Mouse (Mus musculus): ENCODE results near the gene Rmi2.
"Not testable (repeated sequence)": the region's sequence is repeated elsewhere in the genome, so short reads cannot be mapped to it uniquely, and the experiment has no call there.

Gene Rmi2

DNA sequence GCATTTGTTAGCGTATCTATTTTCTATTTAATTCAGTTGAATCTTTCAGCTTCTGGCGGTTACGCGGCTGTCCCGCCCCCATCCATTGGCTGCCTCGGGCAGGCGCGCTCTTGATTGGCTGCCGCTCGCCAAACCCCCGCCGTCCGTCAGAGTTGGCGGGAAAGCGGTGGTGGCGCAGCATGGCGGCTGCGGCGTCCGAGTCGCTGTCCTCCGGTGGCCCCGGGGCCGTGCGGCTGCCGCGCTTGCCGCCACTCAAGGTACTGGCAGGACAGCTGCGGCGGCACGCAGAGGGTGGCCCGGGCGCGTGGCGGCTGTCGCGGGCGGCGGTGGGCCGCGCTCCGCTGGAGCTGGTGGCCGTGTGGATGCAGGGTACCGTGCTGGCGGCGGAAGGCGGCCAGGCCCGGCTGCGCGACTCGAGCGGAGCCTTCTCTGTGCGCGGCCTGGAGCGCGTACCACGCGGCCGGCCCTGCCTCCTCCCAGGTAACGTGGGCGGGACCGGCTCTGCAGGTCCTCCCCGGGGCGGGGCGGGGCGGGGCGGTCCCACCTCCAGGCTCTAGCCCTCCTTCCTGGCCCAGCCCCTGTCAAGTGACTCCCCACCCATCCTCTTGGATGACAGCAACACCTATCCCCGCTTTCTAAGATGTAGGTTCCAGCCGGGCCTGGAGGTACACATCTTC lies at the start of gene Rmi2:
Gene Rmi2, plus strand, starts transcription at position 149 of the 677 bp plus-strand sequence.
- in situ Hi-C loops (cut with MboI; ENCODE audit: low pct_unique_long_range_greater_than_20kb in 1 of 2, low sequenced_read_pairs in 2 of 2, unreplicated experiment in 1 of 2): no loop called here

DNA sequence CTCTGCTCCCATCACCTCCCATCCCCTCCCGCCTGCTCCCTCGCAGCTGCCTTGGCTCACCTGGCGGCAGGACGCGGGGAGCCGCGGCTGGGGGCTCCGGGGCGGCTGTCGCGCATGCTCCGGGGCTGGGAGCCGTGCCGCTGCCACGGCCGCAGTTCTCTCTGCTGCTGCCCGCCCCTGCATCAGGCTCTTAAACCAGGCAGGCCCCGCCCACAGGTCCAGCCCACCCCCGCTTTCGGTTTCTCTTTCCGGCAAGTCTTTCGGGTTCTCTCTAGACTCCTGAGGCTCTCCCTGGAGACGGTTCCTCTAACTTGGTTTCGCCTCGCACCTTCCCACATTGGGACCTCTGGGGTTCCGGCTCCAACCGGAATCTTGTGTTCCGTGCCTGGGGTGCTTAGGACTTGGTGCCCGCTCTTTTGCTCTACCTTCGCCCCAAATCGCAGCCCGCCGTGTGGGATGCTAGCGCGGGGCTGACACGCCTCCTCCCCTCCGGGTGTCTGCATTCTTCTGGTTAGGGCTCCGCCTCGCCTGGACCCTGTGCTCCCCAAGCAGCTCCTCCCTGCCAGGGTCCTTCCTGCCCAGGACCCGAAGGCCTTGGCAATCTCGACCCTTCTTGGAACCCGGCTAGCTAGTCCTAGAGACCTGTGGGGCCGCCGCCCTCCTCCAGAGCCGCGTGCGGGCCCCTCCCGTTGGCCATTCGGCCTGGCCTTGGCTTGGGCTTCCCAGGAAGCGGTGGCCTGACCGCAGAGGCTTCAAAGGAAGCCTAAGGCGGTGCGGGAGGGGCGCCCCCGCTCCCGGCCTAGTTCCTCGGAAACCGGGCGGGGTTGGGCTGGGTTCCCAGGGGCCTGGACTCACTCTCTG lies 49.3 kb upstream of the Rmi2 start, which contains the start of gene Socs1:
Gene Socs1, minus strand, starts transcription at position 166 of the 861 bp plus-strand sequence.
- in situ Hi-C loops (cut with MboI; ENCODE audit: low pct_unique_long_range_greater_than_20kb in 1 of 2, low sequenced_read_pairs in 2 of 2, unreplicated experiment in 1 of 2): no loop called here

DNA sequence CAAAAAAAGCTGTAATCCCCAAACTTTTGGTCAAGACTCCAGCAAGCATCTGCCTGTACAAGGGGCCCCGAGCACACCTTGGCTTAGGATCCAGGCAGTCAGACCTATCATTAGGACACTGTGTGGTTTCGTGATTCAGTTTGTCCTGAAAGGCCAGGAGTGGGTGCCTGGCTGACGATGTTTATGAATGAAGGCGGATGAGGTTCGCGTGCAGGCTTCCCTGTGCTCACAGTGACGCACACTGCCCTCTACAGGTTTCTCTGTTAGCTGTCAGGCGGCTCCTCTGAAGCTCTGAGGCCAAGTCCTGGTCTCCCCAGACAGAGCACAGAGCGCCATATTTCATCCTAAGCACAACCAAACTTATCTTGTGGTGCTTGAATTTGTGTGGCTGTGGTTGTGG lies 48.6 kb upstream of the Rmi2 start:
- in situ Hi-C loops (cut with MboI; ENCODE audit: low pct_unique_long_range_greater_than_20kb in 1 of 2, low sequenced_read_pairs in 2 of 2, unreplicated experiment in 1 of 2): no loop called here

- in situ Hi-C loops (cut with MboI; ENCODE audit: low pct_unique_long_range_greater_than_20kb in 1 of 2, low sequenced_read_pairs in 2 of 2, unreplicated experiment in 1 of 2): no loop called here
These were observed 47.9 kb upstream of the Rmi2 start for GRCm38 (mm10) chr16:10786782-10787547.

GRCm38 (mm10) chr16:10787548-10788058 lies 47.3 kb upstream of the Rmi2 start:
- in situ Hi-C loops (cut with MboI; ENCODE audit: low pct_unique_long_range_greater_than_20kb in 1 of 2, low sequenced_read_pairs in 2 of 2, unreplicated experiment in 1 of 2): no loop called here

DNA sequence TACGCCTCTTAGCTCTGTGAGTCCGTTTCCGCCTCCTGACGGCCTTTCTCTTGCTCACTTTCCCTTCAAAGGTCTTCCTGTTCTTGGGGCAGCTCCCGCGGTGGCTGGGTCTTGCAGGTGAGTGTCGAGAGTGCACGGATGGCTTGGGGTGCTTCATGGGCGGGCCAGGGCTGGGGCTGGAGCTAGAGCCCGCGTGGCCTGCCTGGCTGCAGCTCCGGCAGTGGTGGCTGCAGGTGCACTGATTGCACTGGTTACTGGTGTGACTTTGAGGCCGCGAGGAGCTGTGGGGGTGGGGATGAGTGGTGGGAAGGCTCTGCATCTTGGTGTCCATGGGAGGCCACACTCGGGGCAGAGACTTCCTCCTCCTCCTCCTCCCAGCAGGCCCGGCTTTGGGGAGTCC lies 46.6 kb upstream of the Rmi2 start, which contains the start of gene Tnp2:
Gene Tnp2, minus strand, starts transcription at position 390 of the 400 bp plus-strand sequence.
- in situ Hi-C loops (cut with MboI; ENCODE audit: low pct_unique_long_range_greater_than_20kb in 1 of 2, low sequenced_read_pairs in 2 of 2, unreplicated experiment in 1 of 2): no loop called here

DNA sequence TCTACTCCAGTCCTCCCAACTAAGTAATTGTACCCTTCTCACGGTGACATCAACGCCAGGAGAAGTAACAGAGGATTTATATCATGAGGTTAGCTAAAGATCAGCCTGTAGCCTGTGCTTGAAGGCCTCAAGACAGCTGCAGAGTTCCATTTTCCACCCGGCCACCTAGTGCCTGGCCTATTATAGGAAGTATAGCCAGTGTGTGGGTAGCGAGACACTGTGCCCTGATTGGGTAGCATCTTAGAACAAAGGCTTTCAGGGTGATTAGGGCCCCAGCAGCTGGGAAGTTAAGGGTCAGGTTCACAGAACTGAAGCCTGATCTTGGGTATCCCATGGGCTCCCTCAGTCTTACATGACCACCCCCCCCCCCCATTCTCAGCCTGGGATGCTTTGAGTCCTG lies 46.0 kb upstream of the Rmi2 start:
- in situ Hi-C loops (cut with MboI; ENCODE audit: low pct_unique_long_range_greater_than_20kb in 1 of 2, low sequenced_read_pairs in 2 of 2, unreplicated experiment in 1 of 2): no loop called here

DNA sequence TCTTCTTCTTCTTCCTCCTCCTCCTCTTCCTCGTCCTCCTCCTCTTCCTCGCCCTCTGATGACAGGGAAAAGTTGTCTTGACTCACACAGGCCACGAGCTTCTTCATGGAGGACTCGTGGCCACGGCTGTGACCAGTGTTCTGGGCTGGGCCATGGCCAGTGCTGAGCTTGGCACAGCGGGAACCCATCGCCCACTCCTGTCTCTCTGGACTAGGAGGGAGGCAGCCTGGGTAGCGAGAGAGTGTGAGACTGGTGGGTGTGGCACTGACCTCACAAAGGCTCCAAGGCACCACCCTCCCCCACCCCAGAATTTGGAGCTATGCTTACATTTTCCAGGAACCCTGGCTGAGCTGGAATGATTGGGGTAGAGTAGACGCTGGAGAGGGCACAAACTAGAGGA lies 44.2 kb upstream of the Rmi2 start, which contains the start of gene Prm3:
Gene Prm3, minus strand, starts transcription at position 213 of the 400 bp plus-strand sequence.
- in situ Hi-C loops (cut with MboI; ENCODE audit: low pct_unique_long_range_greater_than_20kb in 1 of 2, low sequenced_read_pairs in 2 of 2, unreplicated experiment in 1 of 2): no loop called here

DNA sequence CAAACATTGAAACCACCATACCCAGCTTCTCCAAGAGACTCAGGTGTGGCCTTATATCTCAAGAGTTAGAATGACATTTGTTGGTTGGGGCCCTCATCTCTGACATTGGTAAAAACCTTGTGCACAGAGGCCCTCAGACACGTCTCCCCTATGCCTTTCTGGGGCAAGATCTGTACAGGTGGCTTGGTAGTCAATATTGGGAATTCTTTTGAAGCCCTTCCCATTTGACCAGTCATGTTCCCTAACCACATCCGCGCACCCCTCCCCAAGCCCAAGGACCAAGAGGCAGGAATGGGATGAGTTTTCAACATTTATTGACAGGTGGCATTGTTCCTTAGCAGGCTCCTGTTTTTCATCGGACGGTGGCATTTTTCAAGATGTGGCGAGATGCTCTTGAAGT lies 38.8 kb upstream of the Rmi2 start, which contains the start of gene Prm2:
Gene Prm2, minus strand, starts transcription at position 101 of the 400 bp plus-strand sequence.
- in situ Hi-C loops (cut with MboI; ENCODE audit: low pct_unique_long_range_greater_than_20kb in 1 of 2, low sequenced_read_pairs in 2 of 2, unreplicated experiment in 1 of 2): no loop called here

GRCm38 (mm10) chr16:10802420-10802819 lies 32.4 kb upstream of the Rmi2 start:
- in situ Hi-C loops (cut with MboI; ENCODE audit: low pct_unique_long_range_greater_than_20kb in 1 of 2, low sequenced_read_pairs in 2 of 2, unreplicated experiment in 1 of 2): not testable (repeated sequence)

DNA sequence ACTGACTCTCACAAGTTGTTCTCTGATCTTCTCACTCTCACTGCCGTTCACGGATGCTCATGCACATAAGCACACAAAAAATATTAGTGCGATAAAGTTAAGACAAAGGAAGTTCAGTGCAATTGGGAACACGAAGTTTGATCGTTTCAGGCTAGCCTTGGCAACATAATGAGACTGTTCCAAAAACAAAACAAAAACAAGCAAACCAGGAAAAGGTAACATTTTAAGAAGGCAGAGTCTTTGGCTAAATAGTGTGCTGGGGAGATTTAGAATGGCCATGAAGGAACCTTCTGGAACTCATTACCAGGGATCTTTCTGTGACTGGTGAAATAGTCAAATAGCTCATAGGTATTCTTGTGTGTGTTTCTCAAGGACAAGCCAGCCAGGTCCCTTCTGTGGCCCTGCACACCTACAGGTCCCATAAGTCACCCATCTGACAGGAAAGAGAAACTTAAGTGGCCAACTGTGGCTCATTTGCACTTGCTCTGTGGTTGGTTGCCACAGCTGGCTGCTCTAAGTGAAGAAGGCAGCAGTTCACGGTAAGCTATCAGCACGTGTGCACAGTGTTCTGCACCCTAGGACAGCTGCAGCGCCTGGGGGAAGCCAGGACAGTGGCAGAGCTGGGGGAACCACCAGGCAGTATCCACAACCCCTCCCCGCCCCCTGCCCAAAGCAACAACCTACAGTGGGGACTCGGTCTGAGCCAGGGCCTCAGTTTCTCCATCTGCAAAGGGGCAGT lies 28.9 kb upstream of the Rmi2 start, which contains the start of gene Prm1:
Gene Prm1, minus strand, starts transcription at position 51 of the 739 bp plus-strand sequence.
- in situ Hi-C loops (cut with MboI; ENCODE audit: low pct_unique_long_range_greater_than_20kb in 1 of 2, low sequenced_read_pairs in 2 of 2, unreplicated experiment in 1 of 2): no loop called here

DNA sequence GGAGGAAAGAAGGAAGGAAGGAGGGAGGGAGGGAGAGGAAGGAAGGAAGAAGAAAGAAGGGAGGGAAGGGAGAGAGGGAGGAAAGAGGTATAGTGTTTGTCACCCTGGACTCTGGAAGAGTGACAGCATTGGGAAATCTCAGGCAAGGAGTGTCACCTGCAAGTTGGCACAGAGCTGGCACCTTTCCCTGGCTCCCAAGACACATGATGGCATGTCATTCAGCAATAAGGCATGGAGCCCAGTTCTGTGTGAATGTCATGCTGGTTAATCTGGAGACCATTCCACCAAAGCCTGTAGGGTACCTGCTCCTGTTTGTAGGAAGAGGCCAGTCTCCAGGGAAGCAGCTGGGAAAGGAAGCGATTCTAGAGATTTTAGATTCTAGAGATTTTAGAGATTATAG lies 24.5 kb upstream of the Rmi2 start:
- in situ Hi-C loops (cut with MboI; ENCODE audit: low pct_unique_long_range_greater_than_20kb in 1 of 2, low sequenced_read_pairs in 2 of 2, unreplicated experiment in 1 of 2): no loop called here

DNA sequence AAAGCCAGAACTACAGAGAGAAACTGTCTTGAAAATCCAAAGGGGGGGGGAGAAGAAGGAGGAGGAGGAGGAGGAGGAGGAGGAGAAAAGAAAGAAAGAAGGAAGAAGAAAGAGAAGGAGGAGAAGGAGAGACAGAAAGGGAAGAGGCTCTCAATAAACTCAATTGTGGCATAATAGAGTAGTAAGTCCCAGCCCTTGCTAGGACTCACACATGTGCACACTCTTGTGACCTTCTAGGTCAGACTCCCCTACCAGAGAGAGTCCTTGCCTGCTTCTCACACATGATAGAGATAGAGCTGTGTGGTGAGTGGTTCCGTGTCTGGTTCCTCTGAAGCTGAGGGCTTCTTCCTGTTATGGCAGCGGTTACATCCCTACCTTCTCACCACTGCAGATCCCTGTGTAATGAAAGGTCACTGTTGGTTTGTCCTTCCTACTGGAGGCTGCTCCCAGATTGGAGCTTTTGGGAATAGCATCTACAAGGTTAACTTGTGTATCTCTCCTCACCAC lies 21.9 kb upstream of the Rmi2 start, which contains the start of gene Gm11172:
Gene Gm11172, plus strand, starts transcription at position 51 of the 507 bp plus-strand sequence.
- in situ Hi-C loops (cut with MboI; ENCODE audit: low pct_unique_long_range_greater_than_20kb in 1 of 2, low sequenced_read_pairs in 2 of 2, unreplicated experiment in 1 of 2): no loop called here

GRCm38 (mm10) chr16:10813726-10814125 lies 21.1 kb upstream of the Rmi2 start:
- in situ Hi-C loops (cut with MboI; ENCODE audit: low pct_unique_long_range_greater_than_20kb in 1 of 2, low sequenced_read_pairs in 2 of 2, unreplicated experiment in 1 of 2): no loop called here

DNA sequence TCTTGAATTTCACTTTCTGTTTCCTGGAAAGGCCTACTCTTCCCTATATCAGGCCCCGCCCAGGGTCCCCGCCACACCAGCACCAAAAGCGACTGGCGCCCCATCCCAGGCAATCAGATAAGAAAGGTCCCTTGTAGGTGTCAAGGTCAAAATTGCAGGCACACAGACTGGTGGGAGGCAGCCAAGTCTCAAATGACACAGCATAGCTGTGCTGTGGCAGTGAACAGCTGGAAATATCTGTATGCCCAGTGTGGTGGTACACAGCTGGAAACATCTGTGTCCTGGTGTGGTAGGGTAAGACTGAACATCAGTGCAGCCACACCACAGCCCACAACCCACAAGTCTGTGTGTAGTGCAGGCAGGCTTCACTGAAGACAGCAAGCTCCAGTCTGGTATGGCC lies 20.0 kb upstream of the Rmi2 start:
- in situ Hi-C loops (cut with MboI; ENCODE audit: low pct_unique_long_range_greater_than_20kb in 1 of 2, low sequenced_read_pairs in 2 of 2, unreplicated experiment in 1 of 2): no loop called here

DNA sequence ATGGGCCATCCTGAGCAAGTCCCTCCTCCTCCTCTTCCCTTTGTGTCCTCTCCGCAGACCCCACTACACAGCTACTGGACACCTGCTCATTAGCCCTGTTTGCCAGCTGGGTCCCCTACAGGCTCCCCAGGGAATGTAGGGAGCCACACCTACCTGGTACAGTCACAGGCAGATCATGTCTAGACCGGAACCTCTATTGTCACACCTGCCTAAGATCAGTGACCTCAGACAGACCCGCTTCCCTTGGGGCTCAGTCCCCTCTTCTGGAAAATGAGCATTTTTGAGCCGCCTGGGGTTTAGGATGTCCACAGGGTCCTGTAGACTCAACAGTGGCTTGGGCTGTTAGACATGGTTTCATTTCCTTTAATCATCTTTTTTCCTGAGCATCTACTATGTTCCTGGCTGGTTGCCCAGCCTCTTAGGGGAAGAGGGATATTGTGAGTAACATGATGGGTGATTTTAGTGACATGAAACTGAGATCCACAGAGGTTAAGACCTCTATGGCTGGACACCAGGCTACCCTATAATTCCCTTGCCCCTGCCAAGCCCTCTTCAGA lies 16.2 kb upstream of the Rmi2 start:
- in situ Hi-C loops (cut with MboI; ENCODE audit: low pct_unique_long_range_greater_than_20kb in 1 of 2, low sequenced_read_pairs in 2 of 2, unreplicated experiment in 1 of 2): no loop called here

GRCm38 (mm10) chr16:10819966-10820365 lies 14.9 kb upstream of the Rmi2 start:
- in situ Hi-C loops (cut with MboI; ENCODE audit: low pct_unique_long_range_greater_than_20kb in 1 of 2, low sequenced_read_pairs in 2 of 2, unreplicated experiment in 1 of 2): no loop called here

Measured in mouse embryonic stem cell (cell line).